Comparison of ENCODE assay signal across 11 mouse cellular contexts in genomic region chr13:106562161-106562560, GRCm38 (mm10).
DNase-seq lines count a peak whose midpoint lies in the region; ATAC-seq and TF ChIP-seq lines count a peak whose summit lies in the region.
"Had no signal": no experiment of that assay in that cellular context is flagged by ENCODE, and none has a peak within 500 bp of the region (broad histone marks: within the 10 kb centered on the region; RNA-seq: fewer than 3 reads in every experiment).

No protein-coding gene starts in this region.

- H3K36me3 ChIP-seq in hindbrain, postnatal 0 days (ENCODE audit: insufficient read depth, low read length) = no peaks in the 10 kb centered on the region
- H3K36me3 ChIP-seq in hindbrain, embryonic 11.5 days (ENCODE audit: control insufficient read depth, insufficient read depth, low read length) = no peaks in the 10 kb centered on the region
- H3K36me3 ChIP-seq in midbrain, embryonic 15.5 days (replicated peaks) = no peaks in the 10 kb centered on the region
- H3K36me3 ChIP-seq: embryonic facial prominence, embryonic 13.5 days had no signal

- ATAC-seq in hindbrain, postnatal 0 days = peak; percentile 93
- no peak for ATAC-seq in hindbrain, embryonic 11.5 days (ENCODE audit: low FRiP score)
- peak; percentile 94 for ATAC-seq in cerebellum, adult (ENCODE audit: insufficient number of reproducible peaks, low FRiP score, low TSS enrichment)
- peak; percentile 78; the same call in 1 of the 2 replicates for ATAC-seq in midbrain, embryonic 15.5 days (replicated peaks)

- H3K27me3 ChIP-seq in hindbrain, postnatal 0 days (ENCODE audit: insufficient read depth, low read length) = no peaks in the 10 kb centered on the region
- no peaks in the 10 kb centered on the region for H3K27me3 ChIP-seq in hindbrain, embryonic 11.5 days (ENCODE audit: control insufficient read depth, insufficient read depth, low read length)
- H3K27me3 ChIP-seq in midbrain, embryonic 15.5 days (replicated peaks) = no peaks in the 10 kb centered on the region
- H3K27me3 ChIP-seq: embryonic facial prominence, embryonic 13.5 days had no signal

- TF ChIP-seq CTCF in hindbrain, postnatal 0 days (IDR thresholded peaks at IDR 0.05; ENCODE audit: low read depth) = no peak

- H3K9ac ChIP-seq in hindbrain, postnatal 0 days (replicated peaks; ENCODE audit: low read length) = no peak overlapping the region
- H3K9ac ChIP-seq in hindbrain, embryonic 11.5 days (ENCODE audit: low read depth, low read length) = no peak overlapping the region
- no peak overlapping the region for H3K9ac ChIP-seq in midbrain, embryonic 15.5 days
- H3K9ac ChIP-seq: embryonic facial prominence, embryonic 13.5 days; lung, embryonic 14.5 days had no signal

- no peak overlapping the region for H3K4me3 ChIP-seq in hindbrain, postnatal 0 days (ENCODE audit: low read length)
- H3K4me3 ChIP-seq in hindbrain, embryonic 11.5 days (ENCODE audit: low read depth, low read length) = no peak overlapping the region
- H3K4me3 ChIP-seq in midbrain, embryonic 15.5 days = no peak overlapping the region
- H3K4me3 ChIP-seq: embryonic facial prominence, embryonic 13.5 days had no signal

- DNase-seq in hindbrain, postnatal 0 days (ENCODE audit: low spot score) = peak; percentile 85
- DNase-seq in hindbrain, embryonic 11.5 days (ENCODE audit: low spot score) = no peak
- peak; percentile 82 to 85 for DNase-seq in cerebellum, postnatal 10 days
- no peak for DNase-seq in adrenal gland, adult 18-20 months (ENCODE audit: low spot score in 2 of 2)
- no peak for DNase-seq in kidney, postnatal 25 days
- DNase-seq: gastrocnemius, postnatal 36 days; lung, embryonic 14.5 days had no signal

- 43% methylated on average over 4 of the region's 4 CpGs for WGBS in hindbrain, postnatal 0 days
- 72% methylated on average over 4 of the region's 4 CpGs for WGBS in hindbrain, embryonic 11.5 days
- WGBS in midbrain, embryonic 15.5 days = 58% methylated on average over 4 of the region's 4 CpGs

- no peaks in the 10 kb centered on the region for H3K9me3 ChIP-seq in hindbrain, postnatal 0 days (ENCODE audit: low read length)
- H3K9me3 ChIP-seq in hindbrain, embryonic 11.5 days (ENCODE audit: control insufficient read depth, low read length) = no peaks in the 10 kb centered on the region
- no peaks in the 10 kb centered on the region for H3K9me3 ChIP-seq in midbrain, embryonic 15.5 days
- H3K9me3 ChIP-seq: embryonic facial prominence, embryonic 13.5 days had no signal

- H3K4me2 ChIP-seq in hindbrain, postnatal 0 days (ENCODE audit: low read depth, low read length) = no peak overlapping the region
- H3K4me2 ChIP-seq in hindbrain, embryonic 11.5 days (replicated peaks; ENCODE audit: low read depth, low read length) = no peak overlapping the region
- H3K4me2 ChIP-seq in midbrain, embryonic 15.5 days = no peak overlapping the region
- H3K4me2 ChIP-seq: embryonic facial prominence, embryonic 13.5 days; lung, embryonic 14.5 days had no signal

- H3K4me1 ChIP-seq in hindbrain, postnatal 0 days (ENCODE audit: insufficient read depth, low read length) = no peaks in the 10 kb centered on the region
- no peaks in the 10 kb centered on the region for H3K4me1 ChIP-seq in hindbrain, embryonic 11.5 days (replicated peaks; ENCODE audit: control insufficient read depth, insufficient read depth, low read length)
- H3K4me1 ChIP-seq in midbrain, embryonic 15.5 days = no peaks in the 10 kb centered on the region
- H3K4me1 ChIP-seq: embryonic facial prominence, embryonic 13.5 days had no signal

- H3K27ac ChIP-seq in hindbrain, postnatal 0 days = peak overlapping the region; percentile 22; the same call in 1 of the 2 replicates
- H3K27ac ChIP-seq in hindbrain, embryonic 11.5 days (ENCODE audit: low read depth, low read length) = no peak overlapping the region
- H3K27ac ChIP-seq in midbrain, embryonic 15.5 days = no peak overlapping the region
- H3K27ac ChIP-seq: embryonic facial prominence, embryonic 13.5 days; kidney, postnatal 0 days had no signal

Comparison
In these comparisons a context has a peak if more than half of its experiments do, and no peak if none do; other contexts are left out.
1. DNase-seq: peak in hindbrain, postnatal 0 days (single experiment) and cerebellum, postnatal 10 days (2 of 2); none in hindbrain, embryonic 11.5 days (single experiment), adrenal gland, adult 18-20 months (0 of 2) and kidney, postnatal 25 days (0 of 2).